Mouse (Mus musculus): Measurements from ENCODE around the gene Metrn. TPM values are rescaled to one million over a fixed set of nuclear protein-coding genes. Genes with fewer than 3 reads are reported as not detected.
"Not testable (repeated sequence)": the region's sequence is repeated elsewhere in the genome, so short reads cannot be mapped to it uniquely, and the experiment has no call there.

Metrn gene
- polyA plus RNA-seq, 1 experiment from 2014 or later: 28.0 TPM

- peak; percentile 28; the same call in 1 of the 2 replicates for ATAC-seq (ENCODE audit: insufficient read depth, low FRiP score)
- H3K9ac ChIP-seq (ENCODE audit: low read length): no peak overlapping the region
- H3K36me3 ChIP-seq (ENCODE audit: control insufficient read depth, insufficient read depth, low read length): no peaks in the 10 kb centered on the region
- H3K9me3 ChIP-seq (replicated peaks; ENCODE audit: control insufficient read depth, low read length): no peaks in the 10 kb centered on the region
- peaks cover 30% of the 10 kb centered on the region for H3K27me3 ChIP-seq (ENCODE audit: control insufficient read depth, insufficient read depth, low read length)
- H3K27ac ChIP-seq (ENCODE audit: low read length): no peak overlapping the region
- no peak overlapping the region for H3K4me2 ChIP-seq (ENCODE audit: low read depth, low read length)
- WGBS: 2% methylated on average over 20 of the region's 20 CpGs
- no peak overlapping the region for H3K4me3 ChIP-seq (replicated peaks; ENCODE audit: low read length)
- 0 out of 2 replicates have a peak, but pooled peaks cover 2% of the 10 kb centered on the region for H3K4me1 ChIP-seq (ENCODE audit: control insufficient read depth, insufficient read depth, low read length)
Observed at GRCm38 (mm10) chr17:25813471-25813870, 16.5 kb upstream of the Metrn start.

- peaks cover 27% of the 10 kb centered on the region for H3K27me3 ChIP-seq (ENCODE audit: control insufficient read depth, insufficient read depth, low read length)
- no peak for ATAC-seq (ENCODE audit: insufficient read depth, low FRiP score)
- no peak overlapping the region for H3K27ac ChIP-seq (ENCODE audit: low read length)
- H3K36me3 ChIP-seq (ENCODE audit: control insufficient read depth, insufficient read depth, low read length): no peaks in the 10 kb centered on the region
- H3K4me3 ChIP-seq (replicated peaks; ENCODE audit: low read length): no peak overlapping the region
- H3K4me1 ChIP-seq (ENCODE audit: control insufficient read depth, insufficient read depth, low read length): 0 out of 2 replicates have a peak, but pooled peaks cover 2% of the 10 kb centered on the region
- H3K4me2 ChIP-seq (ENCODE audit: low read depth, low read length): no peak overlapping the region
- H3K9me3 ChIP-seq (replicated peaks; ENCODE audit: control insufficient read depth, low read length): no peaks in the 10 kb centered on the region
- H3K9ac ChIP-seq (ENCODE audit: low read length): no peak overlapping the region
- WGBS: 62% methylated on average over 4 of the region's 4 CpGs
Observed at GRCm38 (mm10) chr17:25810890-25811289, 14.0 kb upstream of the Metrn start.

- Histone ChIP-seq H3K4me1 (ENCODE audit: control insufficient read depth, insufficient read depth, low read length) (0 out of 2 replicates have a peak, but pooled peaks cover 2% of the 10 kb centered on the region), H3K9ac (ENCODE audit: low read length) (peak overlapping the region; percentile 79), H3K4me3 (replicated peaks; ENCODE audit: low read length) (peak overlapping the region; percentile 68), H3K4me2 (ENCODE audit: low read depth, low read length) (peak overlapping the region; percentile 96), H3K27me3 (ENCODE audit: control insufficient read depth, insufficient read depth, low read length) (peaks cover 27% of the 10 kb centered on the region), H3K27ac (ENCODE audit: low read length) (no peak overlapping the region), H3K36me3 (ENCODE audit: control insufficient read depth, insufficient read depth, low read length) (no peaks in the 10 kb centered on the region), H3K9me3 (replicated peaks; ENCODE audit: control insufficient read depth, low read length) (no peaks in the 10 kb centered on the region)
- 10% methylated on average over 24 of the region's 25 CpGs for WGBS
- peak; percentile 12; the same call in 1 of the 2 replicates for ATAC-seq (ENCODE audit: insufficient read depth, low FRiP score)
Observed at GRCm38 (mm10) chr17:25809606-25810340, 12.8 kb upstream of the Metrn start.

- Histone ChIP-seq H3K4me3 (replicated peaks; ENCODE audit: low read length) (peak within 1 kb of the TSS; percentile 68), H3K27me3 (ENCODE audit: control insufficient read depth, insufficient read depth, low read length) (peaks cover 27% of the 10 kb centered on the region), H3K27ac (ENCODE audit: low read length) (no peak within 1 kb of the TSS), H3K4me2 (ENCODE audit: low read depth, low read length) (peak within 1 kb of the TSS; percentile 96), H3K9ac (ENCODE audit: low read length) (peak within 1 kb of the TSS; percentile 79), H3K36me3 (ENCODE audit: control insufficient read depth, insufficient read depth, low read length) (no peaks in the 10 kb centered on the region), H3K9me3 (replicated peaks; ENCODE audit: control insufficient read depth, low read length) (no peaks in the 10 kb centered on the region), H3K4me1 (ENCODE audit: control insufficient read depth, insufficient read depth, low read length) (0 out of 2 replicates have a peak, but pooled peaks cover 2% of the 10 kb centered on the region)
- ATAC-seq (ENCODE audit: insufficient read depth, low FRiP score): peak; percentile 88
- WGBS: under 1% methylated on average over 84 of the region's 100 CpGs
Observed at GRCm38 (mm10) chr17:25808789-25809605, 12.1 kb upstream of the Metrn start, which contains the start of gene Fbxl16. TSS of gene Fbxl16 (plus strand) at chr17:25809085.

- 0 out of 2 replicates have a peak, but pooled peaks cover 2% of the 10 kb centered on the region for H3K4me1 ChIP-seq (ENCODE audit: control insufficient read depth, insufficient read depth, low read length)
- no peak overlapping the region for H3K27ac ChIP-seq (ENCODE audit: low read length)
- no peak overlapping the region for H3K4me3 ChIP-seq (replicated peaks; ENCODE audit: low read length)
- 36% methylated on average over 5 of the region's 5 CpGs for WGBS
- no peak overlapping the region for H3K9ac ChIP-seq (ENCODE audit: low read length)
- H3K27me3 ChIP-seq (ENCODE audit: control insufficient read depth, insufficient read depth, low read length): peaks cover 27% of the 10 kb centered on the region
- no peaks in the 10 kb centered on the region for H3K9me3 ChIP-seq (replicated peaks; ENCODE audit: control insufficient read depth, low read length)
- peak overlapping the region; percentile 96 for H3K4me2 ChIP-seq (ENCODE audit: low read depth, low read length)
- no peak for ATAC-seq (ENCODE audit: insufficient read depth, low FRiP score)
- H3K36me3 ChIP-seq (ENCODE audit: control insufficient read depth, insufficient read depth, low read length): no peaks in the 10 kb centered on the region
Observed at GRCm38 (mm10) chr17:25808028-25808427, 11.1 kb upstream of the Metrn start.

GRCm38 (mm10) chr17:25807452-25807851 is 10.5 kb upstream of the Metrn start:
- H3K9ac ChIP-seq (ENCODE audit: low read length); ATAC-seq (ENCODE audit: insufficient read depth, low FRiP score); H3K9me3 ChIP-seq (replicated peaks; ENCODE audit: control insufficient read depth, low read length); H3K36me3 ChIP-seq (ENCODE audit: control insufficient read depth, insufficient read depth, low read length); H3K4me2 ChIP-seq (ENCODE audit: low read depth, low read length); H3K4me1 ChIP-seq (ENCODE audit: control insufficient read depth, insufficient read depth, low read length); H3K27ac ChIP-seq (ENCODE audit: low read length); H3K4me3 ChIP-seq (replicated peaks; ENCODE audit: low read length): not testable (repeated sequence)
- WGBS: 36% methylated on average over 2 of the region's 2 CpGs
- peaks cover 28% of the 10 kb centered on the region for H3K27me3 ChIP-seq (ENCODE audit: control insufficient read depth, insufficient read depth, low read length)

GRCm38 (mm10) chr17:25806507-25806906 is 9.6 kb upstream of the Metrn start:
- ATAC-seq (ENCODE audit: insufficient read depth, low FRiP score): no peak

GRCm38 (mm10) chr17:25802825-25803517 is 6.0 kb upstream of the Metrn start:
- H3K9ac ChIP-seq (ENCODE audit: low read length): peak overlapping the region; percentile 7; the same call in 1 of the 2 replicates

More at GRCm38 (mm10) chr17:25806507-25806906, 9.6 kb upstream of the Metrn start:
- H3K9me3 ChIP-seq (replicated peaks; ENCODE audit: control insufficient read depth, low read length): no peaks in the 10 kb centered on the region
- H3K9ac ChIP-seq (ENCODE audit: low read length): no peak overlapping the region
- no peak overlapping the region for H3K27ac ChIP-seq (ENCODE audit: low read length)
- H3K27me3 ChIP-seq (ENCODE audit: control insufficient read depth, insufficient read depth, low read length): peaks cover 29% of the 10 kb centered on the region
- WGBS: 78% methylated on average over 4 of the region's 4 CpGs
- no peak overlapping the region for H3K4me3 ChIP-seq (replicated peaks; ENCODE audit: low read length)
- 0 out of 2 replicates have a peak, but pooled peaks cover 2% of the 10 kb centered on the region for H3K4me1 ChIP-seq (ENCODE audit: control insufficient read depth, insufficient read depth, low read length)
- no peak overlapping the region for H3K4me2 ChIP-seq (ENCODE audit: low read depth, low read length)
- H3K36me3 ChIP-seq (ENCODE audit: control insufficient read depth, insufficient read depth, low read length): no peaks in the 10 kb centered on the region

More at GRCm38 (mm10) chr17:25802825-25803517, 6.0 kb upstream of the Metrn start:
- H3K9me3 ChIP-seq (replicated peaks; ENCODE audit: control insufficient read depth, low read length): no peaks in the 10 kb centered on the region
- peaks cover 3% of the 10 kb centered on the region for H3K27me3 ChIP-seq (ENCODE audit: control insufficient read depth, insufficient read depth, low read length)
- H3K4me2 ChIP-seq (ENCODE audit: low read depth, low read length): no peak overlapping the region
- 12% methylated on average over 10 of the region's 10 CpGs for WGBS
- no peaks in the 10 kb centered on the region for H3K4me1 ChIP-seq (ENCODE audit: control insufficient read depth, insufficient read depth, low read length)
- no peaks in the 10 kb centered on the region for H3K36me3 ChIP-seq (ENCODE audit: control insufficient read depth, insufficient read depth, low read length)
- H3K27ac ChIP-seq (ENCODE audit: low read length): no peak overlapping the region
- peak; percentile 71; the same call in 1 of the 2 replicates for ATAC-seq (ENCODE audit: insufficient read depth, low FRiP score)
- no peak overlapping the region for H3K4me3 ChIP-seq (replicated peaks; ENCODE audit: low read length)

All from stomach, embryonic 16.5 days (tissue).